Mouse (Mus musculus) spleen, postnatal 4 days (tissue): ENCODE data around the gene Celf2.

Experiments
- DNase-seq, 2 experiments: peaks; one replicate each; pipeline ENCODE4 v3.0.0; 2022; ENCODE audit warnings: low spot score in 2 of 2

Celf2 gene

GRCm38 (mm10) chr2:6696326-6696725 is 813.0 kb downstream of the Celf2 start:
- no peak for DNase-seq

GRCm38 (mm10) chr2:6695353-6695951 is 813.9 kb downstream of the Celf2 start:
- DNase-seq = no peak

- DNase-seq = no peak
Measured at GRCm38 (mm10) chr2:6689689-6690088, 819.7 kb downstream of the Celf2 start.

GRCm38 (mm10) chr2:6678231-6678630 is 831.1 kb downstream of the Celf2 start:
- DNase-seq = no peak

- DNase-seq = no peak
Measured at GRCm38 (mm10) chr2:6677457-6677856, 831.9 kb downstream of the Celf2 start.

GRCm38 (mm10) chr2:6674401-6674800 is 835.0 kb downstream of the Celf2 start:
- DNase-seq = no peak

- no peak for DNase-seq
Measured at GRCm38 (mm10) chr2:6673418-6673817, 835.9 kb downstream of the Celf2 start.

GRCm38 (mm10) chr2:6667611-6668010 is 841.8 kb downstream of the Celf2 start:
- DNase-seq = no peak

- DNase-seq = no peak
Measured at GRCm38 (mm10) chr2:6659834-6660233, 849.5 kb downstream of the Celf2 start.

GRCm38 (mm10) chr2:6653719-6654118 is 855.6 kb downstream of the Celf2 start:
- no peak for DNase-seq

- no peak for DNase-seq
Measured at GRCm38 (mm10) chr2:6651697-6652096, 857.7 kb downstream of the Celf2 start.

- no peak for DNase-seq
Measured at GRCm38 (mm10) chr2:6648877-6649276, 860.5 kb downstream of the Celf2 start.

- DNase-seq = no peak
Measured at GRCm38 (mm10) chr2:6647028-6647427, 862.3 kb downstream of the Celf2 start.

- no peak for DNase-seq
Measured at GRCm38 (mm10) chr2:6646325-6646724, 863.0 kb downstream of the Celf2 start.

GRCm38 (mm10) chr2:6642222-6642850 is 867.0 kb downstream of the Celf2 start:
- DNase-seq = no peak

GRCm38 (mm10) chr2:6639370-6639769 is 870.0 kb downstream of the Celf2 start:
- no peak for DNase-seq

GRCm38 (mm10) chr2:6637147-6637546 is 872.2 kb downstream of the Celf2 start:
- no peak for DNase-seq

- DNase-seq = no peak
Measured at GRCm38 (mm10) chr2:6634899-6635298, 874.5 kb downstream of the Celf2 start.

GRCm38 (mm10) chr2:6633115-6633514 is 876.2 kb downstream of the Celf2 start:
- no peak for DNase-seq

GRCm38 (mm10) chr2:6623802-6624201 is 885.6 kb downstream of the Celf2 start:
- DNase-seq = no peak

- no peak for DNase-seq
Measured at GRCm38 (mm10) chr2:6622082-6622481, 887.3 kb downstream of the Celf2 start.

GRCm38 (mm10) chr2:6618856-6619255 is 890.5 kb downstream of the Celf2 start:
- no peak for DNase-seq

GRCm38 (mm10) chr2:6618450-6618849 is 890.9 kb downstream of the Celf2 start:
- DNase-seq = no peak

GRCm38 (mm10) chr2:6604347-6604746 is 905.0 kb downstream of the Celf2 start:
- no peak for DNase-seq
